Mouse (Mus musculus) CH12.LX (cell line): ENCODE results near the gene Tcp10c.
"Not testable (repeated sequence)": the region's sequence is repeated elsewhere in the genome, so short reads cannot be mapped to it uniquely, and the experiment has no call there.

ENCODE experiments used
- CHD2 ChIP-seq: IDR thresholded peaks from 2 replicates; pipeline ENCODE4 v1.6.1; 2011; ENCODE audit warnings: low read length, improper control_type of control experiment
- CTCF ChIP-seq, 2 experiments: IDR thresholded peaks in 1 of 2; conservative IDR thresholded peaks in 1 of 2; 2 replicates each; pipeline ENCODE4 v1.5.1; 2011 to 2012; ENCODE audit warnings: low read depth in 2 of 2, low read length in 2 of 2, improper control_type of control experiment in 1 of 2, inconsistent platforms in 1 of 2, mild to moderate bottlenecking in 1 of 2, moderate library complexity in 1 of 2
- KAT2A ChIP-seq: IDR thresholded peaks from 2 replicates; pipeline ENCODE4 v1.6.1; 2012; ENCODE audit warnings: low read length, improper control_type of control experiment, inconsistent platforms; ENCODE audit not compliant: insufficient replicate concordance
- MAX ChIP-seq: IDR thresholded peaks from 2 replicates; pipeline ENCODE4 v1.6.1; 2011; ENCODE audit warnings: low read length, improper control_type of control experiment
- MEF2A ChIP-seq: IDR thresholded peaks from 2 replicates; pipeline ENCODE4 v1.6.1; 2014; ENCODE audit warnings: low read depth, mild to moderate bottlenecking, inconsistent platforms, low read length, improper control_type of control experiment, borderline replicate concordance
- MYC ChIP-seq: IDR thresholded peaks from 2 replicates; pipeline ENCODE4 v1.6.1; 2011; ENCODE audit warnings: low read depth, mild to moderate bottlenecking, improper control_type of control experiment, low read length
- POLR2A ChIP-seq: IDR thresholded peaks from 2 replicates; pipeline ENCODE4 v1.6.1; 2011; ENCODE audit warnings: low read depth, mild to moderate bottlenecking, improper control_type of control experiment, low read length
- POLR2AphosphoS2 ChIP-seq: IDR thresholded peaks from 2 replicates; pipeline ENCODE4 v1.6.1; 2011; ENCODE audit warnings: low read depth, low read length, improper control_type of control experiment
- SIN3A ChIP-seq: IDR thresholded peaks from 2 replicates; pipeline ENCODE4 v1.6.1; 2012; ENCODE audit warnings: low read length, improper control_type of control experiment, inconsistent platforms
- TBP ChIP-seq: conservative IDR thresholded peaks from 2 replicates; pipeline ENCODE4 v1.6.1; 2011; ENCODE audit warnings: low read depth, low read length, improper control_type of control experiment
- TCF12 ChIP-seq: IDR thresholded peaks from 2 replicates; pipeline ENCODE4 v1.6.1; 2014; ENCODE audit warnings: low read depth, mild to moderate bottlenecking, inconsistent platforms, low read length, improper control_type of control experiment
- UBTF ChIP-seq: IDR thresholded peaks from 2 replicates; pipeline ENCODE4 v1.6.1; 2012; ENCODE audit warnings: low read depth, mild to moderate bottlenecking, inconsistent platforms, low read length, improper control_type of control experiment, moderate library complexity
- USF1 ChIP-seq: IDR thresholded peaks from 2 replicates; pipeline ENCODE4 v1.6.1; 2014; ENCODE audit warnings: low read depth, mild to moderate bottlenecking, inconsistent platforms, low read length, improper control_type of control experiment
- ZNF384 ChIP-seq: IDR thresholded peaks from 2 replicates; pipeline ENCODE4 v1.6.1; 2012; ENCODE audit warnings: low read depth, low read length, improper control_type of control experiment, inconsistent platforms

DNA sequence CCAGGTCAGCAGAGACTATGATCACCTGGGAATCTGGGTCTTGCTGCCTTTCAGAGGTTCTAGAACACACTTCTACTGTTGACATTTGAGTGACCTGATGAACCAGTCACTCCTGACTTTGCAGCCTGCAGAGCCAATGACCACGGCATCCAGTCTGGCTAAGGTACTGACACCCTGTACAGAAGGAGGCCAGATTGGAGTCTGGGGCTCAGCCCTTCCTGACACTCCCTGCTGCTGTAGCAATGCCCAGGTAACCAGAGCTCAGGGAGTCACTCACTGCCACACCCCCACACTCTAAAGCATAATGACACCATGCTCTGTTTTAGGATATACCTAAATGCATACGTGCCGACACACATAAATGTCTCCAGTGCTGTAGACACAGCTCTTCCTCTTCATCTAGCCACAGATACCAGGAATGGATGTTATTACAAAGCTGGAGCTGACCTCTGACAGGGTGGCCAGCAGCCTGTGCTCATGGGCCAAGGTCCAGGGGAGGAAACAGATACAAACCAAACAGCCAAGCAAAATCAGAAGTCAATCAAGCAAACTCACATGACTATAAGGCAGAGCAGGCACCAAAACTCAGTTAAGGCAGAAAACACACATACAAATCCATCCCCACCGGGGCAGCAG lies 53.4 kb downstream of the Tcp10c start:
- TF ChIP-seq MYC; CTCF (conservative IDR thresholded peaks at IDR 0.05 in 1 of 2, IDR thresholded peaks at IDR 0.05 in 1 of 2; ENCODE audit: low read depth in 2 of 2, low read length in 2 of 2); POLR2AphosphoS2; UBTF; TCF12; MEF2A; POLR2A; CHD2; SIN3A; USF1; TBP; KAT2A; MAX; ZNF384: not testable (repeated sequence)
